ENCODE assay signal across 8 mouse cellular contexts in genomic region chr1:160906558-160907481, GRCm38 (mm10). TPM values are rescaled to one million over a fixed set of nuclear protein-coding genes. Genes with fewer than 3 reads are reported as not detected.
DNase-seq lines count a peak whose midpoint lies in the region; ATAC-seq and TF ChIP-seq lines count a peak whose summit lies in the region.

No protein-coding gene starts in this region.

- H3K36me3 ChIP-seq in ES-Bruce4 (ENCODE audit: control insufficient read depth, insufficient read depth, low read length, poor library complexity, severe bottlenecking) = no peaks in the 10 kb centered on the region
- H3K36me3 ChIP-seq in forebrain, embryonic 10.5 days (replicated peaks) = peaks cover 6% of the 10 kb centered on the region; the same call in 1 of the 2 replicates
- H3K36me3 ChIP-seq in heart, embryonic 14.5 days (ENCODE audit: control insufficient read depth, insufficient read depth, low read length) = no peaks in the 10 kb centered on the region

- TF ChIP-seq EP300 in ES-Bruce4 (IDR thresholded peaks at IDR 0.05; ENCODE audit: insufficient read depth, low read depth, low read length) = no peak

- H3K4me2 ChIP-seq in heart, embryonic 14.5 days (ENCODE audit: low read length) = peak overlapping the region; percentile 75

- no peak for TF ChIP-seq POLR2A in ES-Bruce4 (IDR thresholded peaks at IDR 0.05; ENCODE audit: insufficient read depth, low read length)
- no peak for TF ChIP-seq POLR2A in lung, adult 2 months (IDR thresholded peaks at IDR 0.05; ENCODE audit: borderline replicate concordance, extremely low read depth, low read depth, low read length)
- TF ChIP-seq POLR2A in olfactory bulb, adult 2 months (IDR thresholded peaks at IDR 0.05; ENCODE audit: insufficient read depth, low read depth, low read length) = no peak

- H3K27me3 ChIP-seq in ES-Bruce4 (ENCODE audit: control insufficient read depth, insufficient read depth, low read length, poor library complexity, severe bottlenecking) = no peaks in the 10 kb centered on the region
- H3K27me3 ChIP-seq in forebrain, embryonic 10.5 days (ENCODE audit: poor library complexity, severe bottlenecking) = peaks cover 6% of the 10 kb centered on the region; the same call in 1 of the 2 replicates
- no peaks in the 10 kb centered on the region for H3K27me3 ChIP-seq in heart, embryonic 14.5 days (ENCODE audit: control insufficient read depth, insufficient read depth, low read length)

- no peak for TF ChIP-seq CTCF in ES-Bruce4 (IDR thresholded peaks at IDR 0.05; ENCODE audit: low read depth, low read length)
- TF ChIP-seq CTCF in lung, adult 2 months (IDR thresholded peaks at IDR 0.05; ENCODE audit: insufficient read depth, low read length) = no peak
- TF ChIP-seq CTCF in olfactory bulb, adult 2 months (IDR thresholded peaks at IDR 0.05; ENCODE audit: insufficient read depth, low read depth, low read length) = no peak

- no peak overlapping the region for H3K27ac ChIP-seq in ES-Bruce4 (ENCODE audit: insufficient read depth, low read length)
- peak overlapping the region; percentile 96 for H3K27ac ChIP-seq in forebrain, embryonic 10.5 days
- H3K27ac ChIP-seq in heart, embryonic 14.5 days (replicated peaks in 1 of 2; ENCODE audit: control insufficient read depth in 1 of 2, insufficient read depth in 1 of 2, low read depth in 2 of 2, low read length in 2 of 2) = peak overlapping the region; percentile 79 to 94
- peak overlapping the region; percentile 72 for H3K27ac ChIP-seq in olfactory bulb, adult 2 months (ENCODE audit: insufficient read depth, low read depth, low read length)

- H3K4me1 ChIP-seq in ES-Bruce4 (ENCODE audit: control insufficient read depth, insufficient read depth, low read length) = no peaks in the 10 kb centered on the region
- H3K4me1 ChIP-seq in forebrain, embryonic 10.5 days = peaks cover 17% of the 10 kb centered on the region
- H3K4me1 ChIP-seq in heart, embryonic 14.5 days (ENCODE audit: control insufficient read depth in 2 of 2, insufficient read depth in 2 of 2, low read length in 2 of 2) = peaks cover 2 to 21% of the 10 kb centered on the region in 2 experiments
- peaks cover 10% of the 10 kb centered on the region for H3K4me1 ChIP-seq in lung, adult 2 months (ENCODE audit: control insufficient read depth, insufficient read depth, low read length)
- no peaks in the 10 kb centered on the region for H3K4me1 ChIP-seq in olfactory bulb, adult 2 months (ENCODE audit: control insufficient read depth, insufficient read depth, low read length)

- no peaks in the 10 kb centered on the region for H3K9me3 ChIP-seq in ES-Bruce4 (replicated peaks; ENCODE audit: control insufficient read depth, insufficient read depth, low read length, poor library complexity, severe bottlenecking)
- H3K9me3 ChIP-seq in forebrain, embryonic 10.5 days = no peaks in the 10 kb centered on the region
- H3K9me3 ChIP-seq in heart, embryonic 14.5 days (ENCODE audit: control insufficient read depth, low read length) = no peaks in the 10 kb centered on the region

- peak overlapping the region; percentile 94 for H3K9ac ChIP-seq in ES-Bruce4 (ENCODE audit: low read depth, poor library complexity, severe bottlenecking)
- H3K9ac ChIP-seq in heart, embryonic 14.5 days (ENCODE audit: low read length) = peak overlapping the region; percentile 99

- under 1% methylated on average over 66 of the region's 67 CpGs for WGBS in forebrain, embryonic 10.5 days
- WGBS in heart, embryonic 14.5 days = under 1% methylated on average over 59 of the region's 67 CpGs
- under 1% methylated on average over 62 of the region's 67 CpGs for WGBS in lung, adult 2 months
- WGBS in olfactory bulb, adult 2 months = under 1% methylated on average over 53 of the region's 67 CpGs

- H3K4me3 ChIP-seq in ES-Bruce4 (ENCODE audit: low read depth, low read length) = peak overlapping the region; percentile 81
- H3K4me3 ChIP-seq in forebrain, embryonic 10.5 days = peak overlapping the region; percentile 98
- H3K4me3 ChIP-seq in heart, embryonic 14.5 days (ENCODE audit: control insufficient read depth in 1 of 2, insufficient read depth in 1 of 2, low read depth in 1 of 2, low read length in 2 of 2) = peak overlapping the region; percentile 76 to 97
- H3K4me3 ChIP-seq in lung, adult 2 months (replicated peaks; ENCODE audit: extremely low read depth, low read depth, low read length) = peak overlapping the region; percentile 85
- peak overlapping the region; percentile 95 for H3K4me3 ChIP-seq in olfactory bulb, adult 2 months (ENCODE audit: insufficient read depth, low read depth, low read length)

- peak; percentile 42 for ATAC-seq in heart, embryonic 14.5 days (ENCODE audit: insufficient number of reproducible peaks, insufficient read depth, low FRiP score, low read depth)

- peak; percentile 59 for DNase-seq in brain, adult 2 months (ENCODE audit: low read depth, low spot score)
- peak; percentile 63 for DNase-seq in forebrain, embryonic 10.5 days (ENCODE audit: extremely low spot score, low spot score)
- DNase-seq in kidney, postnatal 25 days = peak; percentile 50 to 78
- DNase-seq in lung, adult 2 months = peak; percentile 59
- DNase-seq in thymus, postnatal 10 days (ENCODE audit: low spot score in 2 of 2) = peak; percentile 49 to 52

RNA-seq across cellular contexts. Expression of gene Rc3h1, which starts 0.6 kb away (rescaled TPM):
- polyA plus RNA-seq in ES-Bruce4 (2011; ENCODE audit: insufficient read depth, insufficient read length, low read depth, missing spikeins) = 33.1 and 36.9 TPM in 2 replicates
- 7.1 and 7.6 TPM in 2 replicates for polyA plus RNA-seq in forebrain, embryonic 10.5 days (2016; fragmentation: Nextera tagmentation; extraction: Ambion mirVana)
- polyA plus RNA-seq in heart, embryonic 14.5 days (2014; fragmentation: Nextera tagmentation; extraction: Ambion mirVana) = 9.7 and 10.3 TPM in 2 replicates
- polyA plus RNA-seq in lung, adult 2 months (2012; rRNA removed) = 15.6 and 16.0 TPM in 2 replicates
- 41.4 TPM in 1 of 2 replicates, not detected in the other for polyA plus RNA-seq in olfactory bulb, adult 2 months (2012; ENCODE audit: insufficient read depth, insufficient read length, low replicate concordance, missing spikeins)
